Mouse (Mus musculus) right cerebral cortex, postnatal 25 days (tissue): Measurements from ENCODE around the gene Egfl6.

Source experiments
- DNase-seq: peaks from one replicate; pipeline ENCODE4 v3.0.0; 2022

Egfl6 gene

DNA sequence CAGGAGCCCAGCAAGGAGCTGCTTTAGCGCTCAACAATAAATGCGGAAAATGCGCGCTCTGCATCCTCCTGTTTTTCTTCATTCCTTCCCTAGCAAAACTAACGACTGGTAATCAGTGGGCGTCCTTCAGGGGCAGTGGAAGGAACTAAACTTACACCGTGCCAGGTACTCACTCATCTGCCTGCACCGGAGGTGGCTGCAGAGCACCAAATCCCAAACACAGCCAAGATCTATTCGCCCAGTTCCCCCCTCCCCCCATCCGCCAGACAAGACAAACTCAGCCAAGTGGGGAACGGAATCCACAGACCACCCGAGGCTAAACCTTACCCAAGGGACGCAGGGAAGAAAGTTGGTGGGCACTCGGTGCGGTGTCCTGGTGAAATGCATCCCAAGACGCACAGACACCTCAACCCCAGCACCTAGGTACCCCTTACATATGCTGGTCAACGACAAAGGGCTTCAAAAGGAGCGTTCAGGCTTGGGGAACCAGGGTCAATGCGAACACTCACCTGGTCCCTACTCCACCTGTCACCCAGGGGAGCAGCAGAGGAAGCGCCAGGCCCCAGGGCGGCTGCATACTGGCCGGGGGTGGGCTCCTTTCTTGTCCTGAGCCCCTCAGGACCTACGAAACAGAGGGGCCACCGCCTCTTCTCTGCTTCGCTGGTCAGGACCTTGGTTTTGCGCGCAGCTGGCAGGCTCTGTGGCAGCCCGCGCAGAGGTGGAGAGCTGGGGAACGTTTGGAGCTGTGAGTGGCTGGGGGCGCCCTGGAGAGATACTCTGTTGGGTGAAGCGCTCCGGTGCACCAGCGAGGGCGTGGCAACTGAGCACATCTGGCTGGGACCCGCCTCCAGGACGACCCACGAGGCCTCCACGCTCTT is at the start of gene Egfl6:
Gene Egfl6 (minus strand): TSS at position 774 of the 878 bp plus-strand sequence.
- peak; percentile 4 for DNase-seq

GRCm38 (mm10) chrX:166626866-166627570 is 41.5 kb upstream of the Egfl6 start:
- DNase-seq = no peak

DNA sequence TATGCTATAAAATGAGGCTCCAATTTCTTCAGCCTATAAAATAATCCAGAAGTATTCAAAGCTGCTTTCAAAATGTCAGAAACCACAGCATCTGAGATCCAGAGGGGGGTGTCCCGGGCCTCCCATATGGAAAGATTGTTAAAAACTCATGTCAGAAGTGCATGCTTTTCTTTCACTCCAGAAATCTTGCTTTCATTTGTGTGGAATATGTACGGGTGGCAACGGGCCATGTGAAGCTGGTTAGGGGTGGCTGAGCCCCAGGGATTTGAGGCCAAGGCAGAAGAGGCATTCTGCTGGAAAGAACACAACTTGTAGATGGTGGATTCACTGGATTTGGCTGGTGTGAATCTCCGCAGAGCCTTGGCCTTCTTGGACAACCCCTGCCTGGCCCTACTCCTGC is 40.7 kb upstream of the Egfl6 start:
- no peak for DNase-seq

DNA sequence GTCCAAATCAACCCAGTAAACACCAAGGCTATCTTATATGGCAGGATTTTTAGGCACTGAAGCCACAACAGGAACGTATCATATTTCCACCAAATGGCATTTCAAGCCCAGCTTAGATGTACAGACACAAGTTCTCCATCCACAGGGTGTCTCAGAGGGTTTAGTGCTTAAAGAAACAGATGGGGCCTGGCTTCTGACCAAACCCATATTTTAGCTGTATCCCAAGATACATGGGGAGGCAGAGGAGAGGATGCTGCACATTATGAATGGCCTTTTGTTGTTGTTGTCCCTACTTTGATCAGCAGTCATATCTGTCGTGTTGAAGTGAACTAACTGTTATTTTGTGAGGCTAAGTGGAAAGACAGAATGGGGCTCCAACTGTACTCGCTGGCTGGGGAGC is 37.7 kb upstream of the Egfl6 start:
- no peak for DNase-seq

GRCm38 (mm10) chrX:166621560-166622301 is 36.2 kb upstream of the Egfl6 start:
- DNase-seq = no peak

GRCm38 (mm10) chrX:166620900-166621299 is 35.4 kb upstream of the Egfl6 start:
- DNase-seq = no peak

- no peak for DNase-seq
These were observed 33.6 kb upstream of the Egfl6 start for GRCm38 (mm10) chrX:166619084-166619483.

GRCm38 (mm10) chrX:166615191-166615590 is 29.7 kb upstream of the Egfl6 start:
- no peak for DNase-seq

DNA sequence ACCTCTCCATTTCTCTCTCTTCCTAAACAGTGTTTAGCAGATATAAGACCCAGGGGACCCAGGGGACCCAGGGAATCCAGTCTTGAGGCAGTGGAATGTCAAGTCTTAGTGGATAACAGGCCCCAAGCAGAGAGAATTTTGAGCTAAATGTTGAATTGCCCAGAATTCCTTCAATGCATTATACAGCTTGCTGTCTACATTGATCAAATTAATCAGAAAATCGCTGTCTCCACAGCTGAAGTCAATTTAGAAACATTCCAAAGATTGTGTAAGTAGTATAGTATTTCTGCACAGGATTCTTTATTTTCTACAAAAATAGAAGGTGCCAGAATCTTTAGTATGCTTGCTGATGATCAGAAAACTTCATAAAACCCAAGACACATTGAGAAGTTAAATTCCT is 9.4 kb downstream of the Egfl6 start:
- DNase-seq = no peak

DNA sequence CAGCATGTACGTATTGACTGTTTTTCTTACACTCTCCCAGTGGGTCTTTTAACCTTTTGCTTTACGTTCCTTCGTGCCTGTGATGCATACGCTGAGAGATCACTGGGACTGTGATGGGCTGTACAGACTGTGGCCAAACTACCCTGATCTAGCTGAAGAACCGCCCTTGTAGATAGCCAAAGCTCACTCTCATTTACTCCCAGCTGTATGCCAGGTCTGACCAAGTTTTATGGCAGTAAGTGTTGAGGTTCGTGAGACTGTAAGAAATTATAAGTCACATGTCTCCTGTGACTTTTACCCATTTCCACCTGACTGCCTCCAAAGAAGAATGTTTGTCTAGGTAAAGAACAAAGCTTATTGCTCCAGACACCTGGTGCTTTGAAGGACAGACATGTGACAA is 19.5 kb downstream of the Egfl6 start:
- no peak for DNase-seq

GRCm38 (mm10) chrX:166565401-166565800 is 20.1 kb downstream of the Egfl6 start:
- no peak for DNase-seq

DNA sequence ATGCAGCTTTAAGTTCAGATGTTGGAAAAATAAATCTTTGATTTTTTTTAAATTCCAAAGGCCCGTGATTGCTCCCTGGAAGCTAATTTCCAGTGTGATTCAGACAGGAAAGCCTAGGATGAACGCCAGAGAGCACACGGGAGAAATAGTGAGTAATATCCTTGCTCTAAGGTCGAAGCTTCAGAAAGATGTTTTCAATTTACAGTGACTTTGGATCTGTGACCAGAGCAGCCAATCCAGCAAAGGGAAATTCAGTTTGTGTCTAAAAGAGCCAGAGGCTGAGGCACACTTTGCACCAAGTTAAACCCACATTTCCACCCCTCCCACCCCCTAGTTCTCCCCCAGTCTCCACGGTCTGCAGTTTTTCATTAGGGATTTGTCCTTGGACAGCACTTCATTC is 20.6 kb downstream of the Egfl6 start:
- DNase-seq = no peak

GRCm38 (mm10) chrX:166559333-166559732 is 26.2 kb downstream of the Egfl6 start:
- no peak for DNase-seq

- DNase-seq = no peak
These were observed 33.2 kb downstream of the Egfl6 start for GRCm38 (mm10) chrX:166552355-166552754.

GRCm38 (mm10) chrX:166546495-166546894 is 39.0 kb downstream of the Egfl6 start:
- no peak for DNase-seq

GRCm38 (mm10) chrX:166535138-166535537 is 50.4 kb downstream of the Egfl6 start:
- no peak for DNase-seq

DNA sequence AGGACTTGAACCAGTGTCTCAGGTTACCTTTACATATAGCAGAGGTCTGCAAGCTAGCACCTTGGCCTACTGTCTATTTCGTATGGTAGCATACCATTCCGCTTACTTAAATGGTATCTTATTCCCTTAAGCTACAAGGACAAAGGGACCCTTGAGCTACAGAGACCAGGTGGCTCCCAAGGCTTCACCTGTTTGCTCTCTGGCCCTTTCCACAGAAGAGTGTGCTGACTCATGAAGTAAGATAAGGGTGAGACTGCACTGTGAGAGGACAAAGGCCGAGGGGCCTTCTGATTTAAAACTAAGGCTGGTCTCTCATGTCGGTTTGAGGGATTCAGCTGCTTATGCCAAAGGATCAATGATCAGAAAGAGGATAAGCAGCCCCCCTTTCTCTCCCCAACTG is 52.1 kb downstream of the Egfl6 start:
- DNase-seq = no peak

DNA sequence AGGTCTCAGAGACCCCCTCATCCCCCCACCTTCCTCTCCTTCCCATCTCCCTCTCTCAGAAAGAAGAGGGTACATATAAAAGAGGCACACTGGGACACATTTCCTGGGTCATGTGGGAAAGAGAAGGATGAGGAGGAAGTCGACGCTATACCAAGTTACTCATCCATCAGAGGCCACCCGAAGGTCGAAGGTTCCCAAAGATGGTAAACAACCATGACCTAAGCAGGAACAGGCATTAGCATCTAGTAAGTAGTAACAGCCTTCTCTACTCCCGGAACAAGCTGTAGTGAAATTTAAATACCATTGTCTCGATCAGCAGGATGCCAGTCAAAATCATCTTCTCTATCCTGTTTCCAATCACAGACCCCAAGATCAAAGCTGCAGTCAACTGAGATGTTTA is 53.8 kb downstream of the Egfl6 start:
- no peak for DNase-seq

- no peak for DNase-seq
These were observed 57.4 kb downstream of the Egfl6 start for GRCm38 (mm10) chrX:166528126-166528525.

DNA sequence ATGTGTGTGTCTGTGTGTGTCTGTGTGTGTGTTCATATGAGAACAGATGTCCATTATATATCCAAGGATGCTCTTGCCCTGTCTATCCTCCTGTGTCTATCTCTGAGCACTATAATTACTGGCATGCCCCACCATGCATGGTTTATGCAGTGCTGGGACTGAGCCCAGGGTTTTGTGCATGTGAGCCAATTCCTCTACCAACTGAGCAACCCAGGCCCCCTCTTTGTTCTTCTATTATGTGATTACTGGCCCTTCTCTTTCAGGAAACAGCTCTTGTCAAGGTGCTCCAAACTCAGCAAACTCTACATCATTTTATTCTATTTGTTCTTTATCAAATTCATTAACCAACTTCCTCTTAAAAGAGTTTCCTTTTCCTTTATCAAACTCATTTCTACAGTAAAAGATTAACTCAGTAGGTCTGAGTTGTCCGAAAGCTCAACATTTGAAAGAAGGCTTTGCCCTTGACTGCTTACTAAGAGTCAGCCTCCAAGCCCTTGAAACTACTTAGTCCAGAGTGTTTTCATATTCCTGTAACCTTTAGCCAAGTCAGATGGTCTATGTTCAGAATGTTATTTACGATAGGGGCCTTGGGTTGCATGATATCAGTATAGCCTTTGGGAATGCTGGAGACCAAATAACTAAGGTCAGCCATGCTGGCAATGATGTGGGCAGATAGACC is 59.7 kb downstream of the Egfl6 start:
- no peak for DNase-seq

- no peak for DNase-seq
These were observed 64.7 kb downstream of the Egfl6 start for GRCm38 (mm10) chrX:166520782-166521181.

- no peak for DNase-seq
These were observed 67.2 kb downstream of the Egfl6 start, which contains the start of gene Tceanc for GRCm38 (mm10) chrX:166518345-166518744. Gene Tceanc (minus strand): TSS chrX:166518567.

GRCm38 (mm10) chrX:166516631-166517030 is 68.9 kb downstream of the Egfl6 start:
- DNase-seq = no peak
